In genomic region chr17:25508860-25509577, GRCm38 (mm10) we compare ENCODE assay signal across 10 mouse cellular contexts. TPM values are rescaled to one million over a fixed set of nuclear protein-coding genes. Genes with fewer than 3 reads are reported as not detected.
DNase-seq lines count a peak whose midpoint lies in the region; ATAC-seq and TF ChIP-seq lines count a peak whose summit lies in the region.
"Had no signal": no experiment of that assay in that cellular context is flagged by ENCODE, and none has a peak within 500 bp of the region (broad histone marks: within the 10 kb centered on the region; RNA-seq: fewer than 3 reads in every experiment).

No protein-coding gene starts in this region.

- H3K9ac ChIP-seq in hindbrain, embryonic 13.5 days: no peak overlapping the region; the same call in 1 of the 2 replicates
- H3K9ac ChIP-seq in midbrain, postnatal 0 days (replicated peaks; ENCODE audit: low read length, poor library complexity, severe bottlenecking): no peak overlapping the region
- H3K9ac ChIP-seq: embryonic facial prominence, embryonic 13.5 days had no signal

- no peak for ATAC-seq in hindbrain, embryonic 13.5 days (ENCODE audit: low FRiP score)
- ATAC-seq in midbrain, postnatal 0 days (ENCODE audit: low FRiP score): no peak
- ATAC-seq in megakaryocyte, adult 5-6 weeks (ENCODE audit: poor library complexity, severe bottlenecking): no peak

- no peak overlapping the region for H3K4me2 ChIP-seq in hindbrain, embryonic 13.5 days
- H3K4me2 ChIP-seq in midbrain, postnatal 0 days (ENCODE audit: low read depth, low read length, poor library complexity, severe bottlenecking): no peak overlapping the region
- H3K4me2 ChIP-seq: embryonic facial prominence, embryonic 13.5 days had no signal

- no peak overlapping the region for H3K4me3 ChIP-seq in hindbrain, embryonic 10.5 days
- H3K4me3 ChIP-seq in hindbrain, embryonic 13.5 days: no peak overlapping the region
- no peak overlapping the region for H3K4me3 ChIP-seq in midbrain, postnatal 0 days (ENCODE audit: low read depth, low read length)
- H3K4me3 ChIP-seq: embryonic facial prominence, embryonic 13.5 days had no signal

- peak overlapping the region; percentile 17; the same call in 1 of the 2 replicates for H3K27ac ChIP-seq in hindbrain, embryonic 10.5 days
- H3K27ac ChIP-seq in hindbrain, embryonic 13.5 days: no peak overlapping the region
- no peak overlapping the region for H3K27ac ChIP-seq in midbrain, postnatal 0 days (ENCODE audit: low read depth, low read length)
- H3K27ac ChIP-seq: embryonic facial prominence, embryonic 13.5 days; macrophage had no signal

- H3K4me1 ChIP-seq in hindbrain, embryonic 10.5 days (replicated peaks): peaks cover 17% of the 10 kb centered on the region
- H3K4me1 ChIP-seq in hindbrain, embryonic 13.5 days (replicated peaks): peaks cover 12% of the 10 kb centered on the region; the same call in 1 of the 2 replicates
- no peaks in the 10 kb centered on the region for H3K4me1 ChIP-seq in midbrain, postnatal 0 days (ENCODE audit: insufficient read depth, low read length)
- H3K4me1 ChIP-seq: embryonic facial prominence, embryonic 13.5 days had no signal

- peaks cover 3% of the 10 kb centered on the region; the same call in 1 of the 2 replicates for H3K9me3 ChIP-seq in hindbrain, embryonic 10.5 days
- H3K9me3 ChIP-seq in hindbrain, embryonic 13.5 days: no peaks in the 10 kb centered on the region
- no peaks in the 10 kb centered on the region for H3K9me3 ChIP-seq in midbrain, postnatal 0 days (ENCODE audit: low read length)
- H3K9me3 ChIP-seq: embryonic facial prominence, embryonic 13.5 days had no signal

- peaks cover 10% of the 10 kb centered on the region; the same call in 1 of the 2 replicates for H3K27me3 ChIP-seq in hindbrain, embryonic 10.5 days (ENCODE audit: insufficient read depth, poor library complexity, severe bottlenecking)
- H3K27me3 ChIP-seq in hindbrain, embryonic 13.5 days: peaks cover 13% of the 10 kb centered on the region; the same call in 1 of the 2 replicates
- no peaks in the 10 kb centered on the region for H3K27me3 ChIP-seq in midbrain, postnatal 0 days (ENCODE audit: insufficient read depth, low read length)
- H3K27me3 ChIP-seq: embryonic facial prominence, embryonic 13.5 days had no signal

- H3K36me3 ChIP-seq in hindbrain, embryonic 10.5 days: no peaks in the 10 kb centered on the region
- H3K36me3 ChIP-seq in hindbrain, embryonic 13.5 days: no peaks in the 10 kb centered on the region
- H3K36me3 ChIP-seq in midbrain, postnatal 0 days (ENCODE audit: insufficient read depth, low read length): no peaks in the 10 kb centered on the region
- H3K36me3 ChIP-seq: embryonic facial prominence, embryonic 13.5 days had no signal

- DNase-seq in hindbrain, embryonic 10.5 days (ENCODE audit: low spot score): peak; percentile 70
- peak; percentile 11 for DNase-seq in CD4-positive helper T cell, adult 2 months (ENCODE audit: low read depth, low spot score)
- DNase-seq in brain, adult 2 months (ENCODE audit: low read depth, low spot score): peak; percentile 80
- DNase-seq in forelimb bud, embryonic 11.5 days (ENCODE audit: low read depth, low spot score): peak; percentile 42
- peak; percentile 87 for DNase-seq in layer of hippocampus, postnatal 10 days (ENCODE audit: low spot score in 2 of 2)
- peak; percentile 72 for DNase-seq in midbrain, postnatal 0 days (ENCODE audit: low spot score)

- peak; percentile 75 for TF ChIP-seq CTCF in midbrain, postnatal 0 days (IDR thresholded peaks at IDR 0.05)

- 61% methylated on average over 7 of the region's 7 CpGs for WGBS in hindbrain, embryonic 10.5 days
- 58% methylated on average over 7 of the region's 7 CpGs for WGBS in hindbrain, embryonic 13.5 days
- WGBS in midbrain, postnatal 0 days: 48% methylated on average over 7 of the region's 7 CpGs

RNA-seq across cellular contexts. Expression of gene Sstr5, which starts 11.9 kb away (rescaled TPM):
- polyA plus RNA-seq in hindbrain, embryonic 10.5 days (2016; fragmentation: Nextera tagmentation; extraction: Ambion mirVana): 0.06 and 0.27 TPM in 2 replicates
- 0.38 and 0.45 TPM in 2 replicates for polyA plus RNA-seq in hindbrain, embryonic 13.5 days (2015; fragmentation: Nextera tagmentation; extraction: Ambion mirVana)
- total RNA-seq in layer of hippocampus, postnatal 10 days (2021): under 1 TPM; 0.18 to 0.38 TPM
- 1.9 and 2.0 TPM in 2 replicates for total RNA-seq in midbrain, postnatal 0 days (2014; rRNA removed)
- 1.7 and 2.4 TPM in 2 replicates for polyA plus RNA-seq in midbrain, postnatal 0 days (2015; fragmentation: Nextera tagmentation; extraction: Ambion mirVana)
- total RNA-seq in megakaryocyte, adult 5-6 weeks (2015): not detected in 2 replicates
- total RNA-seq in megakaryocyte, adult 5-6 weeks (2017): not detected in 2 replicates
- polyA plus RNA-seq: macrophage had no signal

RNA-seq across cellular contexts. Expression of gene Tekt4, which starts 54.6 kb away (rescaled TPM):
- 1.2 and 2.8 TPM in 2 replicates for polyA plus RNA-seq in hindbrain, embryonic 10.5 days (2016; fragmentation: Nextera tagmentation; extraction: Ambion mirVana)
- 1.1 and 2.0 TPM in 2 replicates for polyA plus RNA-seq in hindbrain, embryonic 13.5 days (2015; fragmentation: Nextera tagmentation; extraction: Ambion mirVana)
- total RNA-seq in layer of hippocampus, postnatal 10 days (2021): 1 to 10 TPM; 1.3 to 3.1 TPM
- total RNA-seq in midbrain, postnatal 0 days (2014; rRNA removed): 1.9 and 5.2 TPM in 2 replicates
- 2.1 and 2.3 TPM in 2 replicates for polyA plus RNA-seq in midbrain, postnatal 0 days (2015; fragmentation: Nextera tagmentation; extraction: Ambion mirVana)
- total RNA-seq in megakaryocyte, adult 5-6 weeks (2015): not detected in 2 replicates
- total RNA-seq in megakaryocyte, adult 5-6 weeks (2017): not detected in 2 replicates
- polyA plus RNA-seq: embryonic facial prominence, embryonic 13.5 days; macrophage had no signal

Comparison
In these comparisons a context has a peak if more than half of its experiments do, and no peak if none do; other contexts are left out.
1. DNase-seq: peak in every context shown above with its lines; median percentile 87 in layer of hippocampus, postnatal 10 days; 80 in brain, adult 2 months; 72 in midbrain, postnatal 0 days; 70 in hindbrain, embryonic 10.5 days; 42 in forelimb bud, embryonic 11.5 days; 11 in CD4-positive helper T cell, adult 2 months.